Mouse (Mus musculus): ENCODE data around the gene Srpk2.

DNA sequence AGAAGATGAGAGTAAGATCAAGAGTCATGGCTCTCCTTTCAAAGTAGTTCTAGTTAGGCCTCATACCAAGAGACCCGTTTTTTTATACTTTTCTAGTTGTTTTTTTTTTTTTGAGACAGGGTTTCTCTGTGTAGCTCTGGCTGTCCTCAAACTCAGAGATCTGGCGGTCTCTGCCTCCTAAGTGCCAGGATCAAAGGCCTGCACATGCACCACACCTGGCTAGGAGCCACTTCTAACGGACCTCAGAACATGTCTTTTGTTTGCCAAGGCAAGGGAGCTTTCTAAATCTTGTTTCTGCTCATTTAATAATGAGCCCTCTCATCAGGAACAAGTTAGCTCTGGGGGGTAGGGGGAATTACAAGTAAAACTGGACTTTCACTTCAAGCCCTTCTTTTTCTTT lies 159.8 kb downstream of the Srpk2 start:
- TF ChIP-seq CTCF (IDR thresholded peaks at IDR 0.05; ENCODE audit: insufficient read depth, low read length) (no peak), POLR2A (IDR thresholded peaks at IDR 0.05; ENCODE audit: borderline replicate concordance, extremely low read depth, low read depth, low read length) (no peak)

Measured in lung, adult 2 months (tissue).